Mouse (Mus musculus) adrenal gland, adult 2 months (tissue): ENCODE results near the gene Krtap9-1. TPM values are rescaled to one million over a fixed set of nuclear protein-coding genes. Genes with fewer than 3 reads are reported as not detected.
A peak's percentile ranks its signal among the peaks of the same experiment; 100 is the strongest.
"Not testable (repeated sequence)": the region's sequence is repeated elsewhere in the genome, so short reads cannot be mapped to it uniquely, and the experiment has no call there.

Experiments
- DNase-seq: peaks from one replicate; pipeline ENCODE4 v3.0.0; 2021
- long read RNA-seq: library from polyadenylated mRNA; stranded (forward); transcript quantifications from one replicate; pipeline ENCODE4 v2.0.0, GENCODE M21; 2021
- polyA plus RNA-seq: library from polyadenylated mRNA; depleted of rRNA; stranded (reverse); fragments of >200 nt; gene quantifications from 2 replicates; pipeline ENCODE4 v1.2.3, GENCODE M21; 2012; rRNA removed
- total RNA-seq, 2 experiments: library from RNA; stranded (reverse); gene quantifications; 2 replicates each; pipeline ENCODE4 v1.2.3; 2021

Krtap9-1 gene
- total RNA-seq, result not detected
- not detected in 2 replicates for polyA plus RNA-seq
- long read RNA-seq, result 0 reads

- DNase-seq, result not testable (repeated sequence)
Measured at GRCm38 (mm10) chr11:99873089-99873488, at the start of gene Krtap9-1. Gene Krtap9-1 (plus strand): TSS chr11:99873389.

- no peak for DNase-seq
Measured at GRCm38 (mm10) chr11:99837966-99838365, 35.2 kb upstream of the Krtap9-1 start, which contains the start of gene 2300003K06Rik. Gene 2300003K06Rik (minus strand): TSS chr11:99838066.

- DNase-seq, result no peak
Measured at GRCm38 (mm10) chr11:99842185-99842584, 31.0 kb upstream of the Krtap9-1 start.

GRCm38 (mm10) chr11:99846746-99847145 is 26.4 kb upstream of the Krtap9-1 start:
- no peak for DNase-seq

GRCm38 (mm10) chr11:99851508-99851907 is 21.7 kb upstream of the Krtap9-1 start, which contains the start of gene Krtap4-16:
Gene Krtap4-16 (minus strand): TSS chr11:99851608.
- no peak for DNase-seq

GRCm38 (mm10) chr11:99854121-99854520 is 19.1 kb upstream of the Krtap9-1 start:
- peak; percentile 3 for DNase-seq

GRCm38 (mm10) chr11:99857617-99858016 is 15.6 kb upstream of the Krtap9-1 start, which contains the start of gene Gm11568:
Gene Gm11568 (plus strand): TSS chr11:99857917.
- DNase-seq, result no peak

- DNase-seq, result no peak
Measured at GRCm38 (mm10) chr11:99858761-99859160, 14.4 kb upstream of the Krtap9-1 start.

GRCm38 (mm10) chr11:99864176-99864575 is 9.0 kb upstream of the Krtap9-1 start, which contains the start of gene Gm11559:
Gene Gm11559 (plus strand): TSS chr11:99864476.
- not testable (repeated sequence) for DNase-seq

- not testable (repeated sequence) for DNase-seq
Measured at GRCm38 (mm10) chr11:99878887-99879286, 5.7 kb downstream of the Krtap9-1 start, which contains the start of gene Gm11567. Gene Gm11567 (plus strand): TSS chr11:99879187.

- DNase-seq, result no peak
Measured at GRCm38 (mm10) chr11:99907620-99908019, 34.4 kb downstream of the Krtap9-1 start, which contains the start of gene Krtap31-1. Gene Krtap31-1 (plus strand): TSS chr11:99907920.

- DNase-seq, result no peak
Measured at GRCm38 (mm10) chr11:99914451-99914850, 41.3 kb downstream of the Krtap9-1 start, which contains the start of gene Gm11565. Gene Gm11565 (plus strand): TSS chr11:99914751.

Other genes starting within 250 kb of the Krtap9-1 start
Only the 30 nearest of the 36 such genes appear.
- gene Gm11563, start 214.4 kb upstream of the Krtap9-1 start, total RNA-seq, result not detected
- gene Gm11563, start 214.4 kb upstream of the Krtap9-1 start, polyA plus RNA-seq, result not detected in 2 replicates
- not detected for gene Krtap4-6, start 207.4 kb upstream of the Krtap9-1 start, total RNA-seq
- gene Krtap4-6, start 207.4 kb upstream of the Krtap9-1 start, polyA plus RNA-seq, result not detected in 2 replicates
- not detected for gene Gm14190, start 182.6 kb upstream of the Krtap9-1 start, total RNA-seq
- not detected in 2 replicates for gene Gm14190, start 182.6 kb upstream of the Krtap9-1 start, polyA plus RNA-seq
- gene Gm14180, start 139.1 kb upstream of the Krtap9-1 start, total RNA-seq, result not detected
- not detected in 2 replicates for gene Gm14180, start 139.1 kb upstream of the Krtap9-1 start, polyA plus RNA-seq
- gene Gm11595, start 100.5 kb upstream of the Krtap9-1 start, total RNA-seq, result not detected
- gene Gm11595, start 100.5 kb upstream of the Krtap9-1 start, polyA plus RNA-seq, result not detected in 2 replicates
- not detected for gene Krtap4-8, start 92.7 kb upstream of the Krtap9-1 start, total RNA-seq
- gene Krtap4-8, start 92.7 kb upstream of the Krtap9-1 start, polyA plus RNA-seq, result not detected in 2 replicates
- gene Krtap4-9, start 88.2 kb upstream of the Krtap9-1 start, total RNA-seq, result not detected
- not detected in 2 replicates for gene Krtap4-9, start 88.2 kb upstream of the Krtap9-1 start, polyA plus RNA-seq
- not detected for gene Gm11596, start 79.9 kb upstream of the Krtap9-1 start, total RNA-seq
- gene Gm11596, start 79.9 kb upstream of the Krtap9-1 start, polyA plus RNA-seq, result not detected in 2 replicates
- not detected for gene Gm11569, start 74.5 kb upstream of the Krtap9-1 start, total RNA-seq
- not detected in 2 replicates for gene Gm11569, start 74.5 kb upstream of the Krtap9-1 start, polyA plus RNA-seq
- not detected for gene Gm11554, start 68.9 kb upstream of the Krtap9-1 start, total RNA-seq
- gene Gm11554, start 68.9 kb upstream of the Krtap9-1 start, polyA plus RNA-seq, result not detected in 2 replicates
- gene Krtap4-13, start 63.5 kb upstream of the Krtap9-1 start, total RNA-seq, result not detected
- gene Krtap4-13, start 63.5 kb upstream of the Krtap9-1 start, polyA plus RNA-seq, result not detected in 2 replicates
- not detected for gene Gm11564, start 57.7 kb upstream of the Krtap9-1 start, total RNA-seq
- gene Gm11564, start 57.7 kb upstream of the Krtap9-1 start, polyA plus RNA-seq, result not detected in 2 replicates
- not detected for gene 2300003K06Rik, start 35.3 kb upstream of the Krtap9-1 start, total RNA-seq
- gene 2300003K06Rik, start 35.3 kb upstream of the Krtap9-1 start, polyA plus RNA-seq, result not detected in 2 replicates
- gene Krtap4-16, start 21.8 kb upstream of the Krtap9-1 start, total RNA-seq, result not detected
- not detected in 2 replicates for gene Krtap4-16, start 21.8 kb upstream of the Krtap9-1 start, polyA plus RNA-seq
- gene Gm11568, start 15.5 kb upstream of the Krtap9-1 start, total RNA-seq, result not detected
- gene Gm11568, start 15.5 kb upstream of the Krtap9-1 start, polyA plus RNA-seq, result not detected in 2 replicates
- gene Gm11559, start 8.9 kb upstream of the Krtap9-1 start, total RNA-seq, result not detected
- gene Gm11559, start 8.9 kb upstream of the Krtap9-1 start, polyA plus RNA-seq, result not detected in 2 replicates
- gene Gm11567, start 5.8 kb downstream of the Krtap9-1 start, total RNA-seq, result not detected
- not detected in 2 replicates for gene Gm11567, start 5.8 kb downstream of the Krtap9-1 start, polyA plus RNA-seq
- gene Krtap31-1, start 34.5 kb downstream of the Krtap9-1 start, total RNA-seq, result not detected
- not detected in 2 replicates for gene Krtap31-1, start 34.5 kb downstream of the Krtap9-1 start, polyA plus RNA-seq
- gene Gm11565, start 41.4 kb downstream of the Krtap9-1 start, total RNA-seq, result not detected
- not detected in 2 replicates for gene Gm11565, start 41.4 kb downstream of the Krtap9-1 start, polyA plus RNA-seq
- not detected for gene Krtap31-2, start 62.9 kb downstream of the Krtap9-1 start, total RNA-seq
- gene Krtap31-2, start 62.9 kb downstream of the Krtap9-1 start, polyA plus RNA-seq, result not detected in 2 replicates
- not detected for gene Krtap9-5, start 75.1 kb downstream of the Krtap9-1 start, total RNA-seq
- gene Krtap9-5, start 75.1 kb downstream of the Krtap9-1 start, polyA plus RNA-seq, result not detected in 2 replicates
- not detected for gene Krtap29-1, start 105.7 kb downstream of the Krtap9-1 start, total RNA-seq
- gene Krtap29-1, start 105.7 kb downstream of the Krtap9-1 start, polyA plus RNA-seq, result not detected in 2 replicates
- gene Krtap16-1, start 113.2 kb downstream of the Krtap9-1 start, total RNA-seq, result not detected
- not detected in 2 replicates for gene Krtap16-1, start 113.2 kb downstream of the Krtap9-1 start, polyA plus RNA-seq
- not detected for gene Krtap17-1, start 120.6 kb downstream of the Krtap9-1 start, total RNA-seq
- not detected in 2 replicates for gene Krtap17-1, start 120.6 kb downstream of the Krtap9-1 start, polyA plus RNA-seq
- not detected for gene Krt33a, start 142.8 kb downstream of the Krtap9-1 start, total RNA-seq
- gene Krt33a, start 142.8 kb downstream of the Krtap9-1 start, polyA plus RNA-seq, result not detected in 2 replicates
- gene Krt33b, start 156.5 kb downstream of the Krtap9-1 start, total RNA-seq, result not detected
- not detected in 2 replicates for gene Krt33b, start 156.5 kb downstream of the Krtap9-1 start, polyA plus RNA-seq
- gene Krt34, start 168.2 kb downstream of the Krtap9-1 start, total RNA-seq, result not detected
- not detected in 2 replicates for gene Krt34, start 168.2 kb downstream of the Krtap9-1 start, polyA plus RNA-seq
- not detected for gene Krt31, start 177.2 kb downstream of the Krtap9-1 start, total RNA-seq
- not detected in 2 replicates for gene Krt31, start 177.2 kb downstream of the Krtap9-1 start, polyA plus RNA-seq
- gene Krt32, start 214.8 kb downstream of the Krtap9-1 start, total RNA-seq, result not detected
- gene Krt32, start 214.8 kb downstream of the Krtap9-1 start, polyA plus RNA-seq, result not detected in 2 replicates
- gene Krt35, start 222.9 kb downstream of the Krtap9-1 start, total RNA-seq, result not detected
- not detected in 2 replicates for gene Krt35, start 222.9 kb downstream of the Krtap9-1 start, polyA plus RNA-seq